Mouse (Mus musculus): ENCODE data around the gene H2-Q1. TPM values are rescaled to one million over a fixed set of nuclear protein-coding genes. Genes with fewer than 3 reads are reported as not detected.
"Not testable (repeated sequence)": the region's sequence is repeated elsewhere in the genome, so short reads cannot be mapped to it uniquely, and the experiment has no call there.

Gene H2-Q1
- total RNA-seq, 1 experiment = not detected

DNA sequence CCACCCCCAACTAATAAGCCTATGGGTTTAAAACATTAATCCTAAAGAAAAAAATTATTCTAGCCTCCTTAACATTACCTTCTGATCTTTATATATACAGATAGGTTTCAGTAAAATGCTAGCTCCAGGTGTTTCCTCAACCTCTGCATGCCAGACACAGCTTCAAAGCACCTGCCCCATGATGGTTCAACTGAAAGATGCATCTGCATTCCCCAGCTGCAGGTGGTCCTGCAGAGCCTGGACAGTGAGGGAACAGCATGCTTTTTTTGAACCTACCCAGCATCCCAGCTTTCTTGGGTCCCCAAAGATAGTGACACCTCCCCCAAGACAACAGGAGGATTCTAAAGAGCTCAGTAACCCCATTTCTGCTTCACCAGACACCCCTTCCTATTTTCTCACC, 1.5 kb upstream of the H2-Q1 start:
- Histone ChIP-seq H3K4me1 (ENCODE audit: control insufficient read depth in 2 of 2, insufficient read depth in 2 of 2, low read length in 2 of 2, poor library complexity in 1 of 2) (peaks cover 0 to 2% of the 10 kb centered on the region in 2 experiments; a peak in 1 of 4 replicates), H3K27ac (ENCODE audit: insufficient read depth, low read depth, low read length, poor library complexity, severe bottlenecking) (no peak overlapping the region), H3K9me3 (ENCODE audit: control insufficient read depth, insufficient read depth, low read depth, low read length) (no peaks in the 10 kb centered on the region), H3K4me3 (ENCODE audit: insufficient read depth in 1 of 2, low read depth in 1 of 2, low read length in 2 of 2, poor library complexity in 1 of 2, severe bottlenecking in 1 of 2) (no peak overlapping the region), H3K9ac (ENCODE audit: insufficient read depth, low read depth, low read length, poor library complexity, severe bottlenecking) (no peak overlapping the region), H3K36me3 (ENCODE audit: control insufficient read depth, insufficient read depth, low read length, poor library complexity, severe bottlenecking) (no peaks in the 10 kb centered on the region)
- no peak for TF ChIP-seq CHD2 (IDR thresholded peaks at IDR 0.05; ENCODE audit: low read depth, low read length)
- no peak for TF ChIP-seq ZC3H11A (IDR thresholded peaks at IDR 0.05; ENCODE audit: borderline replicate concordance, low read depth, low read length)
- TF ChIP-seq MAFK (IDR thresholded peaks at IDR 0.05; ENCODE audit: insufficient read depth, low read depth, low read length) = no peak
- TF ChIP-seq ZNF384 (IDR thresholded peaks at IDR 0.05; ENCODE audit: low read depth, low read length) = no peak
- no peak for TF ChIP-seq HCFC1 (IDR thresholded peaks at IDR 0.05; ENCODE audit: borderline replicate concordance, insufficient read depth, low read length)
- in situ Hi-C loops (cut with MboI; ENCODE audit: low sequenced_read_pairs in 2 of 2, unreplicated experiment in 2 of 2) = no loop called here
- no peak for DNase-seq (ENCODE audit: low read depth, low spot score)

DNA sequence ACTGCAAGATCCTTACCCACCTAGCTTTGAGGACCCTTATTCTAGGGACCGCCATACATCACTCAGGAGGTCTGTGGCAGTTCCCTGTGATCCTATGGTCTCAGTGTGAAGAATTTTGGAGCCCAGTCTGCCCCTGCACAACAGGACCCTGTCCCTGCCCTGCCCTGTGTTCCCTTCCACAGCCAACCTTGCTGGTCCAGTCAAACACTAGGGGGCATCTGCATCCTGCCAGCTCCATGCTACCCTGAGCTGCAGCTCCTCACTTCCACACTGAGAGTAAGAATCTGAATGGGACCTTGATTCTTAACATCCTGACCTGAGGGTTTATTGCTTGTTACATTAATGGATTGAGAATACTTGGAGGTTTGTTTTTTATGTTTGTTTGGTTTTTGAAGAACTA, 4.9 kb downstream of the H2-Q1 start:
- H3K4me1 ChIP-seq (ENCODE audit: control insufficient read depth in 2 of 2, insufficient read depth in 2 of 2, low read length in 2 of 2, poor library complexity in 1 of 2); H3K36me3 ChIP-seq (ENCODE audit: control insufficient read depth, insufficient read depth, low read length, poor library complexity, severe bottlenecking); H3K9ac ChIP-seq (ENCODE audit: insufficient read depth, low read depth, low read length, poor library complexity, severe bottlenecking); DNase-seq (ENCODE audit: low read depth, low spot score); H3K27ac ChIP-seq (ENCODE audit: insufficient read depth, low read depth, low read length, poor library complexity, severe bottlenecking); H3K4me3 ChIP-seq (ENCODE audit: insufficient read depth in 1 of 2, low read depth in 1 of 2, low read length in 2 of 2, poor library complexity in 1 of 2, severe bottlenecking in 1 of 2); in situ Hi-C loops (cut with MboI; ENCODE audit: low sequenced_read_pairs in 2 of 2, unreplicated experiment in 2 of 2); H3K9me3 ChIP-seq (ENCODE audit: control insufficient read depth, insufficient read depth, low read depth, low read length): not testable (repeated sequence)

DNA sequence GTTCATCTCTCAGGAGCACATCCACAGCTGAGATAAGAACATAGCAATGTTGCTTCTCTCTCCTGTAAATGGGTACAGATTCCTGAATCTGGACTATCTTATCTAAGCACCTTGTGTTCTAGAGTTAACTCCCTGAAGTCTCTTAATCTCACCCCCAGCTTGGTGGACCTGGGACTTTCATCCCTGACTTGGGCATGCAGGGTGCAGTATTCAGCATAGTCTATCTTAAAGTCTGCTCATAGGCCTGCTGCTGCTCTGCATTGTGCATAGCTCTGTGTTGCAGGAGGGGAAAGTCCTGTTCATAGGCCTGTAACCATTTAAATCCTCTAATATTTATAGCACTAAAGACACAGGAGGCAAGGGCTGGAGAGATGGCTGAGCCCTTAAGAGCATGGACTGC, 5.8 kb downstream of the H2-Q1 start:
- in situ Hi-C loops (cut with MboI; ENCODE audit: low sequenced_read_pairs in 2 of 2, unreplicated experiment in 2 of 2); H3K4me3 ChIP-seq (ENCODE audit: insufficient read depth in 1 of 2, low read depth in 1 of 2, low read length in 2 of 2, poor library complexity in 1 of 2, severe bottlenecking in 1 of 2); H3K27ac ChIP-seq (ENCODE audit: insufficient read depth, low read depth, low read length, poor library complexity, severe bottlenecking); H3K4me1 ChIP-seq (ENCODE audit: control insufficient read depth in 2 of 2, insufficient read depth in 2 of 2, low read length in 2 of 2, poor library complexity in 1 of 2); H3K36me3 ChIP-seq (ENCODE audit: control insufficient read depth, insufficient read depth, low read length, poor library complexity, severe bottlenecking); DNase-seq (ENCODE audit: low read depth, low spot score); H3K9ac ChIP-seq (ENCODE audit: insufficient read depth, low read depth, low read length, poor library complexity, severe bottlenecking); H3K9me3 ChIP-seq (ENCODE audit: control insufficient read depth, insufficient read depth, low read depth, low read length): not testable (repeated sequence)

DNA sequence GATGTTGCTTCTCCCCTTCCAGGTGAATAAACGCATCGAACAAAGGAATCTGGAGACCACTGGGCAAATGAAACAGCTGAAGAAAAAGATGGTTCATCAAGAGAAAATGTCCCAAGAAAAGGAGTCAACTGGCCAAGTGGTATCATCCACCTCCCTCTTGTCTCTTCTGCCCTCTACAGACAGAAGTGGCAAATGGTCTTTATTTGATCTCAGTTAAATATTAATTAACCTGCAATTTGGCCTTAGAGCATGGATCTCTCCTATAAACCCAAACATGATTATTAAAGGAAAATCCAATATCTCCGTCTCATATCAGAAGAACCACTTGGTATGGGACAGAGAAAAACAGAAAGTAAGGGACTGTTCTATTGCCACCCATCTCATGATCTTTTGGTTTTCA, 9.5 kb downstream of the H2-Q1 start:
- H3K9ac ChIP-seq (ENCODE audit: insufficient read depth, low read depth, low read length, poor library complexity, severe bottlenecking); H3K4me1 ChIP-seq (ENCODE audit: control insufficient read depth in 2 of 2, insufficient read depth in 2 of 2, low read length in 2 of 2, poor library complexity in 1 of 2); H3K4me3 ChIP-seq (ENCODE audit: insufficient read depth in 1 of 2, low read depth in 1 of 2, low read length in 2 of 2, poor library complexity in 1 of 2, severe bottlenecking in 1 of 2); DNase-seq (ENCODE audit: low read depth, low spot score); in situ Hi-C loops (cut with MboI; ENCODE audit: low sequenced_read_pairs in 2 of 2, unreplicated experiment in 2 of 2); H3K27ac ChIP-seq (ENCODE audit: insufficient read depth, low read depth, low read length, poor library complexity, severe bottlenecking); H3K36me3 ChIP-seq (ENCODE audit: control insufficient read depth, insufficient read depth, low read length, poor library complexity, severe bottlenecking); H3K9me3 ChIP-seq (ENCODE audit: control insufficient read depth, insufficient read depth, low read depth, low read length): not testable (repeated sequence)

DNA sequence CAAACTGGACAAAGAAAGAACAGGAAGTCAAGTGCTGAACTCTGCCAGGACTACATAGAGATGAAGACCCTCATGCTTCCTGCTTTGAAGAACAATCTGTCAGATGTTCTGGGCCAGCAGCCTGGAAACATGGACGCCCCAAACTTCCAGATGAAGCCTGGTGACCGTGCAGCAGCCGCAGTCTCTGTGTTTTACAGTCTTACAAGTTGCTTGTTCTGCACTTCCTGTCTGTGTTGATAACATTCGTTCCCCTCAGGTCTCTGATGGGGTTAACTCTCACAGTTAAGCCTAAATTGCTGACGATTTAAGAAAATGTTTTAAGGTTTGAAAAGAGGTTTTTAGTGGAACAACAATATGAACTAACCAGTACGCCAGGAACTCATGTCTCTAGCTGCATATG, 11.3 kb downstream of the H2-Q1 start:
- in situ Hi-C loops (cut with MboI; ENCODE audit: low sequenced_read_pairs in 2 of 2, unreplicated experiment in 2 of 2); H3K9ac ChIP-seq (ENCODE audit: insufficient read depth, low read depth, low read length, poor library complexity, severe bottlenecking); H3K27ac ChIP-seq (ENCODE audit: insufficient read depth, low read depth, low read length, poor library complexity, severe bottlenecking); H3K4me1 ChIP-seq (ENCODE audit: control insufficient read depth in 2 of 2, insufficient read depth in 2 of 2, low read length in 2 of 2, poor library complexity in 1 of 2); H3K9me3 ChIP-seq (ENCODE audit: control insufficient read depth, insufficient read depth, low read depth, low read length); DNase-seq (ENCODE audit: low read depth, low spot score); H3K36me3 ChIP-seq (ENCODE audit: control insufficient read depth, insufficient read depth, low read length, poor library complexity, severe bottlenecking); H3K4me3 ChIP-seq (ENCODE audit: insufficient read depth in 1 of 2, low read depth in 1 of 2, low read length in 2 of 2, poor library complexity in 1 of 2, severe bottlenecking in 1 of 2): not testable (repeated sequence)
